In genomic region chr5:5341611-5342010, GRCm38 (mm10) we compare ENCODE assay signal across 17 mouse cellular contexts.
DNase-seq lines count a peak whose midpoint lies in the region; ATAC-seq and TF ChIP-seq lines count a peak whose summit lies in the region.
"Had no signal": no experiment of that assay in that cellular context is flagged by ENCODE, and none has a peak within 500 bp of the region (broad histone marks: within the 10 kb centered on the region; RNA-seq: fewer than 3 reads in every experiment).

No protein-coding gene starts in this region.

- peak overlapping the region; percentile 53 for H3K4me2 ChIP-seq in heart, embryonic 12.5 days
- no peak overlapping the region for H3K4me2 ChIP-seq in midbrain, embryonic 13.5 days (replicated peaks)
- H3K4me2 ChIP-seq in forebrain, embryonic 14.5 days (ENCODE audit: low read length) = no peak overlapping the region
- H3K4me2 ChIP-seq in midbrain, postnatal 0 days (ENCODE audit: low read depth, low read length, poor library complexity, severe bottlenecking) = no peak overlapping the region

- H3K9me3 ChIP-seq in heart, embryonic 12.5 days (replicated peaks) = no peaks in the 10 kb centered on the region
- H3K9me3 ChIP-seq in midbrain, embryonic 13.5 days = no peaks in the 10 kb centered on the region
- no peaks in the 10 kb centered on the region for H3K9me3 ChIP-seq in midbrain, embryonic 10.5 days (replicated peaks)
- no peaks in the 10 kb centered on the region for H3K9me3 ChIP-seq in forebrain, embryonic 14.5 days (replicated peaks; ENCODE audit: control insufficient read depth, low read length)
- H3K9me3 ChIP-seq in midbrain, postnatal 0 days (ENCODE audit: low read length) = no peaks in the 10 kb centered on the region
- H3K9me3 ChIP-seq: intestine, embryonic 15.5 days; limb, embryonic 13.5 days had no signal

- H3K9ac ChIP-seq in heart, embryonic 12.5 days = no peak overlapping the region
- no peak overlapping the region for H3K9ac ChIP-seq in midbrain, embryonic 13.5 days (replicated peaks)
- H3K9ac ChIP-seq in forebrain, embryonic 14.5 days (ENCODE audit: low read length) = no peak overlapping the region
- no peak overlapping the region for H3K9ac ChIP-seq in midbrain, postnatal 0 days (replicated peaks; ENCODE audit: low read length, poor library complexity, severe bottlenecking)
- H3K9ac ChIP-seq: intestine, embryonic 15.5 days; limb, embryonic 13.5 days had no signal

- 16% methylated on average over 8 of the region's 8 CpGs for WGBS in heart, embryonic 12.5 days
- WGBS in midbrain, embryonic 13.5 days = 89% methylated on average over 8 of the region's 8 CpGs
- WGBS in midbrain, embryonic 10.5 days = 90% methylated on average over 8 of the region's 8 CpGs
- WGBS in forebrain, embryonic 14.5 days = 68% methylated on average over 8 of the region's 8 CpGs
- 82% methylated on average over 8 of the region's 8 CpGs for WGBS in midbrain, postnatal 0 days

- no peak overlapping the region for H3K4me3 ChIP-seq in heart, embryonic 12.5 days
- no peak overlapping the region for H3K4me3 ChIP-seq in midbrain, embryonic 13.5 days (replicated peaks)
- no peak overlapping the region for H3K4me3 ChIP-seq in midbrain, embryonic 10.5 days
- H3K4me3 ChIP-seq in forebrain, embryonic 14.5 days (ENCODE audit: low read depth, low read length) = no peak overlapping the region
- no peak overlapping the region for H3K4me3 ChIP-seq in midbrain, postnatal 0 days (ENCODE audit: low read depth, low read length)
- H3K4me3 ChIP-seq: intestine, embryonic 15.5 days; limb, embryonic 13.5 days had no signal

- no peaks in the 10 kb centered on the region for H3K36me3 ChIP-seq in heart, embryonic 12.5 days
- no peaks in the 10 kb centered on the region for H3K36me3 ChIP-seq in midbrain, embryonic 13.5 days
- H3K36me3 ChIP-seq in midbrain, embryonic 10.5 days = no peaks in the 10 kb centered on the region
- H3K36me3 ChIP-seq in forebrain, embryonic 14.5 days (ENCODE audit: control insufficient read depth, insufficient read depth, low read length) = no peaks in the 10 kb centered on the region
- no peaks in the 10 kb centered on the region for H3K36me3 ChIP-seq in midbrain, postnatal 0 days (ENCODE audit: insufficient read depth, low read length)
- H3K36me3 ChIP-seq: intestine, embryonic 15.5 days; limb, embryonic 13.5 days had no signal

- H3K27ac ChIP-seq in heart, embryonic 12.5 days (ENCODE audit: poor library complexity, severe bottlenecking) = peak overlapping the region; percentile 83
- H3K27ac ChIP-seq in midbrain, embryonic 13.5 days = peak overlapping the region; percentile 86; the same call in 1 of the 2 replicates
- no peak overlapping the region for H3K27ac ChIP-seq in midbrain, embryonic 10.5 days (replicated peaks)
- peak overlapping the region; percentile 15; the same call in 1 of the 2 replicates for H3K27ac ChIP-seq in forebrain, embryonic 14.5 days (ENCODE audit: low read depth, low read length)
- H3K27ac ChIP-seq in midbrain, postnatal 0 days (ENCODE audit: low read depth, low read length) = no peak overlapping the region
- H3K27ac ChIP-seq: macrophage had no signal

- H3K27me3 ChIP-seq in heart, embryonic 12.5 days (replicated peaks) = no peaks in the 10 kb centered on the region
- no peaks in the 10 kb centered on the region for H3K27me3 ChIP-seq in midbrain, embryonic 13.5 days
- no peaks in the 10 kb centered on the region for H3K27me3 ChIP-seq in midbrain, embryonic 10.5 days (ENCODE audit: low read depth, poor library complexity, severe bottlenecking)
- no peaks in the 10 kb centered on the region for H3K27me3 ChIP-seq in forebrain, embryonic 14.5 days (replicated peaks; ENCODE audit: control insufficient read depth, insufficient read depth, low read length)
- no peaks in the 10 kb centered on the region for H3K27me3 ChIP-seq in midbrain, postnatal 0 days (ENCODE audit: insufficient read depth, low read length)
- H3K27me3 ChIP-seq: intestine, embryonic 15.5 days; limb, embryonic 13.5 days had no signal

- peaks cover 37% of the 10 kb centered on the region for H3K4me1 ChIP-seq in heart, embryonic 12.5 days (replicated peaks)
- H3K4me1 ChIP-seq in midbrain, embryonic 13.5 days (replicated peaks) = peaks cover 27% of the 10 kb centered on the region
- peaks cover 21% of the 10 kb centered on the region for H3K4me1 ChIP-seq in midbrain, embryonic 10.5 days
- peaks cover 27% of the 10 kb centered on the region for H3K4me1 ChIP-seq in forebrain, embryonic 14.5 days (ENCODE audit: control insufficient read depth, insufficient read depth, low read length)
- peaks cover 10% of the 10 kb centered on the region; the same call in 1 of the 2 replicates for H3K4me1 ChIP-seq in midbrain, postnatal 0 days (ENCODE audit: insufficient read depth, low read length)

- peak; percentile 70 for ATAC-seq in heart, embryonic 12.5 days (ENCODE audit: insufficient number of reproducible peaks, low FRiP score)
- no peak for ATAC-seq in midbrain, embryonic 13.5 days
- no peak for ATAC-seq in forebrain, embryonic 14.5 days
- no peak for ATAC-seq in midbrain, postnatal 0 days (ENCODE audit: low FRiP score)
- ATAC-seq: CD4-positive, CD25-positive, alpha-beta regulatory T cell, adult 4 months had no signal

- DNase-seq in heart, adult 9 months (ENCODE audit: low spot score in 2 of 2) = no peak
- no peak for DNase-seq in midbrain, embryonic 10.5 days (ENCODE audit: low spot score)
- DNase-seq in forebrain, embryonic 14.5 days (ENCODE audit: low spot score) = peak; percentile 44
- DNase-seq in midbrain, postnatal 0 days (ENCODE audit: low spot score) = peak; percentile 21
- no peak for DNase-seq in spleen, postnatal 36 days (ENCODE audit: low spot score in 2 of 2)
- DNase-seq: cerebellum, adult 8-10 months; embryo, embryonic 11 days; gastrocnemius, postnatal 36 days; kidney, postnatal 14 days; right cerebral cortex, postnatal 4 days; thymus, postnatal 4 days had no signal

- TF ChIP-seq CTCF in midbrain, postnatal 0 days (IDR thresholded peaks at IDR 0.05) = no peak

Comparison
In these comparisons a context has a peak if more than half of its experiments do, and no peak if none do; other contexts are left out.
1. H3K27ac ChIP-seq: peak in heart, embryonic 12.5 days (single experiment), midbrain, embryonic 13.5 days (single experiment) and forebrain, embryonic 14.5 days (single experiment); none in midbrain, embryonic 10.5 days (single experiment) and midbrain, postnatal 0 days (single experiment).
2. DNase-seq: peak in forebrain, embryonic 14.5 days (single experiment) and midbrain, postnatal 0 days (single experiment); none in heart, adult 9 months (0 of 2), midbrain, embryonic 10.5 days (single experiment) and spleen, postnatal 36 days (0 of 2).